Mouse (Mus musculus): ENCODE results near the gene Eya4. TPM values are rescaled to one million over a fixed set of nuclear protein-coding genes. Genes with fewer than 3 reads are reported as not detected.

Eya4 gene
- polyA plus RNA-seq, 1 experiment from 2014 or later: 0.68 TPM

GRCm38 (mm10) chr10:23120437-23120836, 230.1 kb downstream of the Eya4 start:
- no peak overlapping the region for H3K9ac ChIP-seq
- no peaks in the 10 kb centered on the region for H3K4me1 ChIP-seq
- no peaks in the 10 kb centered on the region for H3K27me3 ChIP-seq (replicated peaks)
- H3K4me2 ChIP-seq: no peak overlapping the region
- no peaks in the 10 kb centered on the region for H3K9me3 ChIP-seq
- WGBS: 57% methylated on average over 2 of the region's 2 CpGs
- H3K36me3 ChIP-seq (replicated peaks): no peaks in the 10 kb centered on the region
- ATAC-seq (replicated peaks): no peak
- no peak overlapping the region for H3K4me3 ChIP-seq
- H3K27ac ChIP-seq: no peak overlapping the region

- no peaks in the 10 kb centered on the region for H3K36me3 ChIP-seq (replicated peaks)
- no peak overlapping the region for H3K4me2 ChIP-seq
- no peak overlapping the region for H3K9ac ChIP-seq
- H3K27me3 ChIP-seq (replicated peaks): no peaks in the 10 kb centered on the region
- H3K9me3 ChIP-seq: no peaks in the 10 kb centered on the region
- peak; percentile 93 for ATAC-seq (replicated peaks)
- no peak overlapping the region for H3K27ac ChIP-seq
- H3K4me3 ChIP-seq: no peak overlapping the region
- H3K4me1 ChIP-seq: no peaks in the 10 kb centered on the region
- WGBS: 46% methylated on average over 10 of the region's 10 CpGs
Measured at GRCm38 (mm10) chr10:23116786-23117410, 233.7 kb downstream of the Eya4 start.

DNA sequence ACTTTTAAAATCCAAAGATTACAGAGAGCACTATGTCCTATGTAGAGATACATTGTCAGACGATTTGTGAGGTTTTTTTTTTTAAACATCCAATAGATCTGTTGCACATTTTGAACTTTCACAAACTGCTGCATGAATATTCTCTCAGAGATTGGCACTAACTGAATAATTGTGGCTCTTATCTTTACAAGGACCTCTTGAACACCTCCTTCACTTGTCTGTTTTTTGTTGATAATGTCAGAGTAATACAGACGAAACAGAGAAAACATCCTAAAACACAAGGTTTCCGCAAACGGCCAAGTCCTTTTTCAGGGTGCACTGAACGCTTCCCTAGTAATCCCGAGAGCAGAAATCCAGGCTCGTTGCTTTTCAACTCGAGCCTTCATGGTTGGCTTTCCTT, 234.5 kb downstream of the Eya4 start:
- Histone ChIP-seq H3K27ac (no peak overlapping the region), H3K4me3 (no peak overlapping the region), H3K9me3 (no peaks in the 10 kb centered on the region), H3K4me1 (no peaks in the 10 kb centered on the region), H3K27me3 (replicated peaks) (no peaks in the 10 kb centered on the region), H3K36me3 (replicated peaks) (no peaks in the 10 kb centered on the region), H3K9ac (no peak overlapping the region), H3K4me2 (no peak overlapping the region)
- WGBS: 83% methylated on average over 8 of the region's 8 CpGs
- ATAC-seq (replicated peaks): no peak

GRCm38 (mm10) chr10:23115321-23115720, 235.3 kb downstream of the Eya4 start:
- 86% methylated on average over 3 of the region's 3 CpGs for WGBS
- Histone ChIP-seq H3K9me3 (no peaks in the 10 kb centered on the region), H3K36me3 (replicated peaks) (no peaks in the 10 kb centered on the region), H3K4me3 (no peak overlapping the region), H3K4me2 (no peak overlapping the region), H3K4me1 (no peaks in the 10 kb centered on the region), H3K27me3 (replicated peaks) (no peaks in the 10 kb centered on the region), H3K9ac (no peak overlapping the region), H3K27ac (no peak overlapping the region)
- ATAC-seq (replicated peaks): no peak

GRCm38 (mm10) chr10:23108122-23108521, 242.5 kb downstream of the Eya4 start:
- Histone ChIP-seq H3K4me1 (no peaks in the 10 kb centered on the region), H3K4me2 (no peak overlapping the region), H3K27ac (no peak overlapping the region), H3K9ac (no peak overlapping the region), H3K27me3 (replicated peaks) (no peaks in the 10 kb centered on the region), H3K4me3 (no peak overlapping the region), H3K9me3 (no peaks in the 10 kb centered on the region), H3K36me3 (replicated peaks) (no peaks in the 10 kb centered on the region)
- ATAC-seq (replicated peaks): no peak
- WGBS: 89% methylated on average over 4 of the region's 4 CpGs

DNA sequence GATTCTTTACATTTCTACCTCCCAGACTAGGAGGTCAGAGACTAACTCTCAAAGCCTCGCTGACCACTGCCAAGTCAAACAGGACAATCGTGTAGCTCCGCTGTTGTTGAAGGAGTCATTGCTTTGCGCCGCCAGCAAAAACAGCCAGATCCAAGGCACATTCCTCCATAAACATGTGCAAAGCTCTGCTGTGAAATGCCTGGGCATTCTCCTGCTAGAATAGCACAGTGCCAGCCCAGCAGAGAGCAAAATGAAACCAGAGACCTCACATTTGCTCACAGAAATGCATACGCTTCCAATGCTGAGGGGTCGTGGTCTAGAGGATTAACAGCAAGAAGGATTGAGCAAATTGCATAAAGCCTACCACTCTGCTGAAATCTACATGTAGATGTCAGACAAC, 258.1 kb downstream of the Eya4 start:
- 77% methylated on average over 7 of the region's 7 CpGs for WGBS
- Histone ChIP-seq H3K4me3 (no peak overlapping the region), H3K27me3 (replicated peaks) (no peaks in the 10 kb centered on the region), H3K4me2 (no peak overlapping the region), H3K4me1 (no peaks in the 10 kb centered on the region), H3K27ac (no peak overlapping the region), H3K9ac (no peak overlapping the region), H3K36me3 (replicated peaks) (no peaks in the 10 kb centered on the region), H3K9me3 (no peaks in the 10 kb centered on the region)
- no peak for ATAC-seq (replicated peaks)

GRCm38 (mm10) chr10:23091552-23091951, 259.0 kb downstream of the Eya4 start:
- Histone ChIP-seq H3K27ac (no peak overlapping the region), H3K4me2 (no peak overlapping the region), H3K9me3 (no peaks in the 10 kb centered on the region), H3K27me3 (replicated peaks) (no peaks in the 10 kb centered on the region), H3K4me3 (no peak overlapping the region), H3K9ac (no peak overlapping the region), H3K4me1 (no peaks in the 10 kb centered on the region), H3K36me3 (replicated peaks) (no peaks in the 10 kb centered on the region)
- no peak for ATAC-seq (replicated peaks)
- 49% methylated on average over 3 of the region's 3 CpGs for WGBS

DNA sequence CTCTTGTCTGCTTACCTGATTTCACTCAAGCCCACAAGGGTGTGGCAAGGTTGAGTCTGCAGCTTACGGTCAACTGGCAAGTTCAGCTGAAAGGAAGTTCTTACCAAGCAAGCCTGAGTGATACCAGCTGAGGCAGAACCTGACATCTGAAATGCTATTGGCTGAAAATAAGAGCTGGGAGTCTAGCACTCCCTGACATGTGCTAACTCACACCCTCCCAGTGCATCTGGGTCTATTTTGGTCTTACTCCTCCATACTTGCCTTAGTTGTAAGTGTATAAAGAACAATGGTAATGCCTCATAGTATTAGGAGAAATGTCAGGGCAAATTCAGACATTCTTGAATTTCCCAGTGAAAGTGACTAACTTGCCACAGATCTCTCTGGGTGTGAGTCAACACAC, 260.3 kb downstream of the Eya4 start:
- no peaks in the 10 kb centered on the region for H3K36me3 ChIP-seq (replicated peaks)
- H3K27ac ChIP-seq: no peak overlapping the region
- WGBS: 97% methylated on average over 1 of the region's 1 CpGs
- no peak overlapping the region for H3K4me2 ChIP-seq
- no peaks in the 10 kb centered on the region for H3K9me3 ChIP-seq
- no peaks in the 10 kb centered on the region for H3K4me1 ChIP-seq
- no peak overlapping the region for H3K9ac ChIP-seq
- no peak for ATAC-seq (replicated peaks)
- no peaks in the 10 kb centered on the region for H3K27me3 ChIP-seq (replicated peaks)
- no peak overlapping the region for H3K4me3 ChIP-seq

DNA sequence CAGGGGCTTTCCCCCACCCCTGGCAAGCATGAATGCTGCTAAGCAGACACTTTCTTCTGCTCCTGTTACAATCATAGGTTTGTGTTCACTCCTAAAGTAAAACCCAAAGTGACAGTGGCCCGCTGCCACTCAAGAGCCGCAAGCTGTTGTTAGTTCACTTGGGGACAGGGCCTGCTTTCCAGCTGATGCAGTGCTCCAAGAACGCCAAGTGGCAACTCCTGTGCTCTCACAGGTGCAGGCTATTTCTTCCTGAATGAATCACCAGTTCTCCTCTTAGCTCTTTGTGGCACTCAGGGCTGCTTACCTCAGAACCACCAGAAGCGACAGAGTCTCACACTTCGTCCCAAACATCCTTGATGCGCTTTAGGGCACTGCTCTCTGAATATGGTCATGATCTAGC, 261.3 kb downstream of the Eya4 start:
- Histone ChIP-seq H3K9me3 (no peaks in the 10 kb centered on the region), H3K27me3 (replicated peaks) (no peaks in the 10 kb centered on the region), H3K27ac (no peak overlapping the region), H3K36me3 (replicated peaks) (no peaks in the 10 kb centered on the region), H3K9ac (no peak overlapping the region), H3K4me1 (no peaks in the 10 kb centered on the region), H3K4me2 (no peak overlapping the region), H3K4me3 (no peak overlapping the region)
- 91% methylated on average over 6 of the region's 6 CpGs for WGBS
- ATAC-seq (replicated peaks): no peak

DNA sequence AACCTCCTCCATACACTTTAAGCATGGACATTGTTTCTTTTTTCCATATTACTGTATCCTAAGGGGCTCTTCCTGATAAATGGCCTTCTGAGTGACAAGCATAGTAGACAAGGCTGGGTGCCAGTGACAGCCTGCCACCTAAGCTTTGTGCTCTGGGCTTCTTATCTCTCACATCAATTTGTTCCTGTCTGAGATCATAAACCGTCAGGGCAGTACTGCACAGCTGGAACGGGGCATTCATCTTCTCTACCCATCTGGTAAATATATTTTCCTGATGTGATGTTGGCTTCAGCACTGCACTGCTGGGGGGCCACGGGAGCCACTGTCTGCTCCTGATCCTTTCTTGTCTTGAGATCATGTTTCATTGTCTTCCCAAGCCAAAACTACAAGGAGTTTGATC, 261.8 kb downstream of the Eya4 start:
- no peaks in the 10 kb centered on the region for H3K9me3 ChIP-seq
- no peaks in the 10 kb centered on the region for H3K4me1 ChIP-seq
- no peaks in the 10 kb centered on the region for H3K27me3 ChIP-seq (replicated peaks)
- H3K9ac ChIP-seq: no peak overlapping the region
- no peak overlapping the region for H3K27ac ChIP-seq
- 53% methylated on average over 3 of the region's 3 CpGs for WGBS
- H3K36me3 ChIP-seq (replicated peaks): no peaks in the 10 kb centered on the region
- no peak overlapping the region for H3K4me2 ChIP-seq
- no peak for ATAC-seq (replicated peaks)
- H3K4me3 ChIP-seq: no peak overlapping the region

DNA sequence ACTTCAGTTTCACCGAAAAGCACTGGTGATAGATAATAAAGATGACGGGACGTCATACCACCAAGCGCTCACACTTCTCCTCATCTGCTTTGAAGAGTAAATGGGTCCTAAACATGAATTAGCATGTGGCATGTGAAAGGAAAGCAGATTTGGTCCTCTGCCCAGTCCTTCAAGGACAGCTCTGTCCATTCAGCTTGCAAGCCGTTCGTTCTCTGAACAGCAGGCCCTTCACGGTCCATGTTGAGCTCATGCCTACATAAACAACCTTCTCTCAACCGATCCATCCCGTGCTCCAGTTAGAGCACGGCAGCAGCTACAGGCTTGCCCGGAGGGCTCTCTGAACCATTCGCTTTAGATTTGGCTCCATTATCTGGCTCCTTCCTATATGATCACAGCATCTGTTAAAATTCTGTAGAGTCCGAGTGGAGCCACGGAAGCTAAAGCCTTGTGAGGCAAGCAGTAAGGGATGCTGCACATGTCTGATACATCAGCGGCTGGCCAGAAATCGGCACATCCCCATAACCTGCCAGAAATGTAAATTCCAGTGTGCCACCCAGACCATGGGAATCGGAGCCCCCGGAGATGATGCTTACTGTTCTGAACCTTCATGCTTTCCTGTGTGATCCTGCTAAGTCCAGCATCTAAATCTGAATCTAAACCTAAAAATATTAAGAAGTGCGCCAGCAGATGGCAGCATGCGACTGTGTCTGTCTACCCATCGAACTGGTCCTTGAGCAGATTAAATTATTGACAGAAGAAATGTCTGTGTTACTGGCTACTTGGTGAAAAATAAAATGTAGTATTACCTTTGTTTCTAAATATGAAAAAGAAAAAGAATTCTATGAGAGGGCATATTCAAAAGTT, 264.0 kb downstream of the Eya4 start:
- H3K36me3 ChIP-seq (replicated peaks): no peaks in the 10 kb centered on the region
- 71% methylated on average over 21 of the region's 21 CpGs for WGBS
- no peaks in the 10 kb centered on the region for H3K9me3 ChIP-seq
- peak; percentile 65; the same call in 1 of the 2 replicates for ATAC-seq (replicated peaks)
- H3K27ac ChIP-seq: no peak overlapping the region
- H3K4me1 ChIP-seq: no peaks in the 10 kb centered on the region
- no peak overlapping the region for H3K9ac ChIP-seq
- no peaks in the 10 kb centered on the region for H3K27me3 ChIP-seq (replicated peaks)
- H3K4me2 ChIP-seq: no peak overlapping the region
- no peak overlapping the region for H3K4me3 ChIP-seq

DNA sequence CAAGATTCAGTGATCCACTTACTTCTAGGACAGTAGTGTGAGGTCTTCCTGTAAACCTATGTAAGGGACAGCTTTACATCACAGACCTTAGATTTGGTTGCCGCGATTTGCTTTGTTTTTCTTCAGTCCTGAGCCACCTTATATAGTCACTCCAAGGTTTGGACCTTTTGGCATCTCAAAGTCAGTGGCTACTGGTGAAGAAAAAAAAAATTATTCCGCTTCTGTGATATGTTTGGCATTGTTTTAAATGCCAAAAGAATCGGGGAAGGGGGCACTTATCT, 269.1 kb downstream of the Eya4 start:
- H3K27me3 ChIP-seq (replicated peaks): no peaks in the 10 kb centered on the region
- no peaks in the 10 kb centered on the region for H3K9me3 ChIP-seq
- H3K4me1 ChIP-seq: no peaks in the 10 kb centered on the region
- no peak for ATAC-seq (replicated peaks)
- no peaks in the 10 kb centered on the region for H3K36me3 ChIP-seq (replicated peaks)
- no peak overlapping the region for H3K4me3 ChIP-seq
- no peak overlapping the region for H3K9ac ChIP-seq
- no peak overlapping the region for H3K27ac ChIP-seq
- H3K4me2 ChIP-seq: no peak overlapping the region
- 30% methylated on average over 4 of the region's 4 CpGs for WGBS
